ENCODE assay signal across 20 mouse cellular contexts in genomic region chr8:11099591-11099855, GRCm38 (mm10).
DNase-seq lines count a peak whose midpoint lies in the region; ATAC-seq and TF ChIP-seq lines count a peak whose summit lies in the region.
"Had no signal": no experiment of that assay in that cellular context is flagged by ENCODE, and none has a peak within 500 bp of the region (broad histone marks: within the 10 kb centered on the region; RNA-seq: fewer than 3 reads in every experiment).

No protein-coding gene starts in this region.

- DNase-seq in layer of hippocampus, postnatal 36 days: peak; percentile 42 to 51
- DNase-seq in frontal cortex, adult 2 months (ENCODE audit: extremely low spot score in 1 of 2, low spot score in 1 of 2): no peak
- no peak for DNase-seq in thymus, postnatal 14 days
- DNase-seq: adrenal gland, postnatal 10 days; cerebellum, adult 2 months; gastrocnemius, postnatal 36 days; heart, postnatal 14 days; kidney, postnatal 36 days; lung, postnatal 4 days; right cerebral cortex, postnatal 25 days; thymus, postnatal 25 days had no signal

- H3K36me3 ChIP-seq in hindbrain, embryonic 12.5 days: no peaks in the 10 kb centered on the region
- H3K36me3 ChIP-seq in hindbrain, embryonic 13.5 days: no peaks in the 10 kb centered on the region
- H3K36me3 ChIP-seq in intestine, embryonic 15.5 days: no peaks in the 10 kb centered on the region
- H3K36me3 ChIP-seq: hindbrain, embryonic 15.5 days; neural tube, embryonic 13.5 days had no signal

- WGBS in hindbrain, embryonic 12.5 days: 60% methylated on average over 3 of the region's 3 CpGs
- WGBS in hindbrain, embryonic 13.5 days: 55% methylated on average over 3 of the region's 3 CpGs
- WGBS in intestine, embryonic 15.5 days: 83% methylated on average over 3 of the region's 3 CpGs

- ATAC-seq in hindbrain, embryonic 12.5 days (ENCODE audit: low FRiP score): no peak
- no peak for ATAC-seq in hindbrain, embryonic 13.5 days (ENCODE audit: low FRiP score)
- no peak for ATAC-seq in intestine, embryonic 15.5 days
- ATAC-seq: intestine, postnatal 0 days had no signal

- no peak overlapping the region for H3K4me3 ChIP-seq in hindbrain, embryonic 12.5 days
- no peak overlapping the region for H3K4me3 ChIP-seq in hindbrain, embryonic 13.5 days
- no peak overlapping the region for H3K4me3 ChIP-seq in embryonic fibroblast, embryonic 13.5 days (ENCODE audit: insufficient read depth, low read length)
- no peak overlapping the region for H3K4me3 ChIP-seq in intestine, embryonic 15.5 days (replicated peaks)
- H3K4me3 ChIP-seq: hindbrain, embryonic 15.5 days; left cerebral cortex, adult 2 months; neural tube, embryonic 13.5 days had no signal

- H3K9me3 ChIP-seq in hindbrain, embryonic 12.5 days (replicated peaks): no peaks in the 10 kb centered on the region
- no peaks in the 10 kb centered on the region for H3K9me3 ChIP-seq in hindbrain, embryonic 13.5 days
- no peaks in the 10 kb centered on the region for H3K9me3 ChIP-seq in intestine, embryonic 15.5 days
- H3K9me3 ChIP-seq: hindbrain, embryonic 15.5 days; neural tube, embryonic 13.5 days had no signal

- no peaks in the 10 kb centered on the region for H3K27me3 ChIP-seq in hindbrain, embryonic 12.5 days
- H3K27me3 ChIP-seq in hindbrain, embryonic 13.5 days: no peaks in the 10 kb centered on the region
- no peaks in the 10 kb centered on the region for H3K27me3 ChIP-seq in intestine, embryonic 15.5 days (replicated peaks)
- H3K27me3 ChIP-seq: hindbrain, embryonic 15.5 days; neural tube, embryonic 13.5 days had no signal

- H3K4me1 ChIP-seq in hindbrain, embryonic 12.5 days: peaks cover 13% of the 10 kb centered on the region
- H3K4me1 ChIP-seq in hindbrain, embryonic 13.5 days (replicated peaks): peaks cover 13% of the 10 kb centered on the region
- peaks cover 6% of the 10 kb centered on the region for H3K4me1 ChIP-seq in embryonic fibroblast, embryonic 13.5 days (ENCODE audit: control insufficient read depth, insufficient read depth, low read length)
- H3K4me1 ChIP-seq in intestine, embryonic 15.5 days (replicated peaks): no peaks in the 10 kb centered on the region; the same call in 1 of the 2 replicates

- no peak overlapping the region for H3K4me2 ChIP-seq in hindbrain, embryonic 12.5 days (replicated peaks)
- no peak overlapping the region for H3K4me2 ChIP-seq in hindbrain, embryonic 13.5 days
- no peak overlapping the region for H3K4me2 ChIP-seq in intestine, embryonic 15.5 days (replicated peaks)
- H3K4me2 ChIP-seq: hindbrain, embryonic 15.5 days; midbrain, embryonic 11.5 days; neural tube, embryonic 13.5 days had no signal

- peak overlapping the region; percentile 52; the same call in 1 of the 2 replicates for H3K27ac ChIP-seq in hindbrain, embryonic 12.5 days
- H3K27ac ChIP-seq in hindbrain, embryonic 13.5 days: no peak overlapping the region
- peak overlapping the region; percentile 58 for H3K27ac ChIP-seq in embryonic fibroblast, embryonic 13.5 days (ENCODE audit: insufficient read depth, low read length)
- no peak overlapping the region for H3K27ac ChIP-seq in intestine, embryonic 15.5 days
- H3K27ac ChIP-seq: hindbrain, embryonic 15.5 days; left cerebral cortex, adult 2 months; neural tube, embryonic 13.5 days had no signal

- H3K9ac ChIP-seq in hindbrain, embryonic 12.5 days: no peak overlapping the region
- no peak overlapping the region for H3K9ac ChIP-seq in hindbrain, embryonic 13.5 days
- H3K9ac ChIP-seq in intestine, embryonic 15.5 days: no peak overlapping the region
- H3K9ac ChIP-seq: hindbrain, embryonic 15.5 days; neural tube, embryonic 13.5 days had no signal

- TF ChIP-seq CTCF in embryonic fibroblast, embryonic 13.5 days (IDR thresholded peaks at IDR 0.05; ENCODE audit: borderline replicate concordance, insufficient read depth, low read length): no peak

- no peak for TF ChIP-seq POLR2A in embryonic fibroblast, embryonic 13.5 days (IDR thresholded peaks at IDR 0.05; ENCODE audit: low read depth, low read length)

Comparison
In these comparisons a context has a peak if more than half of its experiments do, and no peak if none do; other contexts are left out.
1. H3K27ac ChIP-seq: peak in hindbrain, embryonic 12.5 days (single experiment) and embryonic fibroblast, embryonic 13.5 days (single experiment); none in hindbrain, embryonic 13.5 days (single experiment) and intestine, embryonic 15.5 days (single experiment).
2. DNase-seq: peak in layer of hippocampus, postnatal 36 days (2 of 2); none in frontal cortex, adult 2 months (0 of 2) and thymus, postnatal 14 days (single experiment).